Mouse (Mus musculus): Measurements from ENCODE around the gene Dnajb7.
"Not testable (repeated sequence)": the region's sequence is repeated elsewhere in the genome, so short reads cannot be mapped to it uniquely, and the experiment has no call there.

Gene Dnajb7

GRCm38 (mm10) chr15:81408199-81408598 lies at the start of gene Dnajb7:
Gene Dnajb7 (minus strand): TSS chr15:81408299.
- in situ Hi-C loops (cut with MboI; ENCODE audit: unreplicated experiment in 2 of 2): no loop called here

GRCm38 (mm10) chr15:81448463-81448862 lies 40.4 kb upstream of the Dnajb7 start:
- in situ Hi-C loops (cut with MboI; ENCODE audit: unreplicated experiment in 2 of 2): loop anchor here in 1 of 2 experiments (5.0 kb wide), 1 partner anchor 159 kb away; no protein-coding TSS in a partner anchor

GRCm38 (mm10) chr15:81439236-81439635 lies 31.1 kb upstream of the Dnajb7 start:
- in situ Hi-C loops (cut with MboI; ENCODE audit: unreplicated experiment in 2 of 2): no loop called here

- in situ Hi-C loops (cut with MboI; ENCODE audit: unreplicated experiment in 2 of 2): no loop called here
Measured at GRCm38 (mm10) chr15:81438345-81438744, 30.2 kb upstream of the Dnajb7 start.

GRCm38 (mm10) chr15:81431195-81431594 lies 23.1 kb upstream of the Dnajb7 start:
- in situ Hi-C loops (cut with MboI; ENCODE audit: unreplicated experiment in 2 of 2): no loop called here

GRCm38 (mm10) chr15:81427947-81428346 lies 19.8 kb upstream of the Dnajb7 start:
- in situ Hi-C loops (cut with MboI; ENCODE audit: unreplicated experiment in 2 of 2): no loop called here

GRCm38 (mm10) chr15:81425311-81425710 lies 17.2 kb upstream of the Dnajb7 start:
- in situ Hi-C loops (cut with MboI; ENCODE audit: unreplicated experiment in 2 of 2): no loop called here

GRCm38 (mm10) chr15:81422156-81422681 lies 14.1 kb upstream of the Dnajb7 start:
- in situ Hi-C loops (cut with MboI; ENCODE audit: unreplicated experiment in 2 of 2): no loop called here

- in situ Hi-C loops (cut with MboI; ENCODE audit: unreplicated experiment in 2 of 2): no loop called here
Measured at GRCm38 (mm10) chr15:81421454-81421853, 13.4 kb upstream of the Dnajb7 start.

GRCm38 (mm10) chr15:81418065-81418464 lies 10.0 kb upstream of the Dnajb7 start:
- in situ Hi-C loops (cut with MboI; ENCODE audit: unreplicated experiment in 2 of 2): no loop called here

- in situ Hi-C loops (cut with MboI; ENCODE audit: unreplicated experiment in 2 of 2): not testable (repeated sequence)
Measured at GRCm38 (mm10) chr15:81416763-81417310, 8.7 kb upstream of the Dnajb7 start.

GRCm38 (mm10) chr15:81405008-81405407 lies 3.1 kb downstream of the Dnajb7 start:
- in situ Hi-C loops (cut with MboI; ENCODE audit: unreplicated experiment in 2 of 2): no loop called here

GRCm38 (mm10) chr15:81399638-81400315 lies 8.3 kb downstream of the Dnajb7 start, which contains the start of the genes St13 and Xpnpep3:
Gene St13 (minus strand): TSS chr15:81400077.
Gene Xpnpep3 (plus strand): TSS chr15:81400138.
- in situ Hi-C loops (cut with MboI; ENCODE audit: unreplicated experiment in 2 of 2): loop anchor here in 1 of 2 experiments (5.0 kb wide), 1 partner anchor 37 kb away; the partner anchor contains the start of gene Slc25a17

- in situ Hi-C loops (cut with MboI; ENCODE audit: unreplicated experiment in 2 of 2): loop anchor here in 1 of 2 experiments (5.0 kb wide), 1 partner anchor 37 kb away; the partner anchor contains the start of gene Slc25a17
Measured at GRCm38 (mm10) chr15:81399297-81399637, 8.8 kb downstream of the Dnajb7 start.

- in situ Hi-C loops (cut with MboI; ENCODE audit: unreplicated experiment in 2 of 2): loop anchor here in 1 of 2 experiments (5.0 kb wide), 1 partner anchor 36 kb away; the partner anchor contains the start of gene Slc25a17
Measured at GRCm38 (mm10) chr15:81398189-81398588, 9.9 kb downstream of the Dnajb7 start.

- in situ Hi-C loops (cut with MboI; ENCODE audit: unreplicated experiment in 2 of 2): no loop called here
Measured at GRCm38 (mm10) chr15:81394211-81394915, 13.7 kb downstream of the Dnajb7 start.

GRCm38 (mm10) chr15:81392997-81393396 lies 15.1 kb downstream of the Dnajb7 start:
- in situ Hi-C loops (cut with MboI; ENCODE audit: unreplicated experiment in 2 of 2): no loop called here

- in situ Hi-C loops (cut with MboI; ENCODE audit: unreplicated experiment in 2 of 2): no loop called here
Measured at GRCm38 (mm10) chr15:81386327-81386726, 21.8 kb downstream of the Dnajb7 start.

GRCm38 (mm10) chr15:81378845-81379244 lies 29.3 kb downstream of the Dnajb7 start:
- in situ Hi-C loops (cut with MboI; ENCODE audit: unreplicated experiment in 2 of 2): no loop called here

- in situ Hi-C loops (cut with MboI; ENCODE audit: unreplicated experiment in 2 of 2): loop anchor here in 1 of 2 experiments (25.0 kb wide), 1 partner anchor 1112 kb away; the partner anchor contains the start of genes Atf4 and Rps19bp1
Measured at GRCm38 (mm10) chr15:81374621-81375020, 33.5 kb downstream of the Dnajb7 start.

- in situ Hi-C loops (cut with MboI; ENCODE audit: unreplicated experiment in 2 of 2): loop anchor here in 1 of 2 experiments (25.0 kb wide), 1 partner anchor 1108 kb away; the partner anchor contains the start of genes Atf4 and Rps19bp1
Measured at GRCm38 (mm10) chr15:81370356-81370755, 37.7 kb downstream of the Dnajb7 start.

Data from v-Abl transformed pro-B cells (cell line).